28 mouse cellular contexts compared by ENCODE assay signal in genomic region chr3:78981057-78981456, GRCm38 (mm10).
A peak's percentile ranks its signal among the peaks of the same experiment; 100 is the strongest.
DNase-seq lines count a peak whose midpoint lies in the region; ATAC-seq and TF ChIP-seq lines count a peak whose summit lies in the region.
"Had no signal": no experiment of that assay in that cellular context is flagged by ENCODE, and none has a peak within 500 bp of the region (broad histone marks: within the 10 kb centered on the region; RNA-seq: fewer than 3 reads in every experiment).

No protein-coding gene starts in this region.

- no peak for TF ChIP-seq CTCF in stomach, postnatal 0 days (IDR thresholded peaks at IDR 0.05; ENCODE audit: low read depth)
- no peak for TF ChIP-seq CTCF in thymus, adult 2 months (IDR thresholded peaks at IDR 0.05; ENCODE audit: borderline replicate concordance, control insufficient read depth, extremely low read depth, insufficient read depth, low read length, poor library complexity)

- no peaks in the 10 kb centered on the region for H3K4me1 ChIP-seq in heart, embryonic 10.5 days
- H3K4me1 ChIP-seq in limb, embryonic 12.5 days (replicated peaks): no peaks in the 10 kb centered on the region
- H3K4me1 ChIP-seq in limb, embryonic 10.5 days: no peaks in the 10 kb centered on the region
- no peaks in the 10 kb centered on the region for H3K4me1 ChIP-seq in stomach, embryonic 15.5 days
- no peaks in the 10 kb centered on the region for H3K4me1 ChIP-seq in stomach, postnatal 0 days (replicated peaks; ENCODE audit: control insufficient read depth, insufficient read depth)
- no peaks in the 10 kb centered on the region for H3K4me1 ChIP-seq in thymus, adult 2 months (replicated peaks; ENCODE audit: control insufficient read depth, insufficient read depth, low read length)
- H3K4me1 ChIP-seq: hindbrain, embryonic 15.5 days; intestine, embryonic 15.5 days; liver, embryonic 13.5 days; midbrain, embryonic 12.5 days had no signal

- no peak for TF ChIP-seq POLR2A in thymus, adult 2 months (IDR thresholded peaks at IDR 0.05; ENCODE audit: control insufficient read depth, extremely low read depth, insufficient read depth, low read length, poor library complexity)

- H3K9ac ChIP-seq in limb, embryonic 12.5 days (replicated peaks): no peak overlapping the region
- H3K9ac ChIP-seq in stomach, embryonic 15.5 days: no peak overlapping the region
- H3K9ac ChIP-seq in stomach, postnatal 0 days (ENCODE audit: low read length): no peak overlapping the region
- H3K9ac ChIP-seq: hindbrain, embryonic 15.5 days; intestine, embryonic 15.5 days; liver, embryonic 13.5 days; midbrain, embryonic 12.5 days had no signal

- peak; percentile 85 for DNase-seq in heart, adult 11 months
- DNase-seq in heart, embryonic 10.5 days (ENCODE audit: low spot score): no peak
- DNase-seq in limb, embryonic 10.5 days (ENCODE audit: low spot score): no peak
- no peak for DNase-seq in stomach, postnatal 0 days (ENCODE audit: low spot score)
- DNase-seq in thymus, adult 2 months: no peak
- DNase-seq: adrenal gland, postnatal 10 days; cerebellum, adult 11 months; cerebellum, adult 9-10 months; cerebellum, postnatal 36 days; gastrocnemius, postnatal 25 days; heart, adult 2 months; heart, postnatal 4 days; kidney, adult 2 months; kidney, postnatal 36 days; liver, embryonic 13.5 days; lung, adult 18-20 months; lung, postnatal 14 days; right cerebral cortex, adult 18-20 months; spleen, adult 18-20 months had no signal

- H3K4me3 ChIP-seq in heart, embryonic 10.5 days: no peak overlapping the region
- H3K4me3 ChIP-seq in limb, embryonic 12.5 days (replicated peaks): no peak overlapping the region
- no peak overlapping the region for H3K4me3 ChIP-seq in limb, embryonic 10.5 days
- no peak overlapping the region for H3K4me3 ChIP-seq in stomach, embryonic 15.5 days (replicated peaks)
- H3K4me3 ChIP-seq in stomach, postnatal 0 days (ENCODE audit: low read depth, low read length): no peak overlapping the region
- H3K4me3 ChIP-seq in thymus, adult 2 months (ENCODE audit: control insufficient read depth, insufficient read depth, low read length): no peak overlapping the region
- H3K4me3 ChIP-seq: heart, adult 2 months; hindbrain, embryonic 15.5 days; intestine, embryonic 15.5 days; layer of hippocampus, adult 2 months; left cerebral cortex, adult 2 months; liver, embryonic 13.5 days; midbrain, embryonic 12.5 days had no signal

- H3K27ac ChIP-seq in heart, embryonic 10.5 days: no peak overlapping the region
- no peak overlapping the region for H3K27ac ChIP-seq in limb, embryonic 12.5 days
- no peak overlapping the region for H3K27ac ChIP-seq in limb, embryonic 10.5 days
- no peak overlapping the region for H3K27ac ChIP-seq in stomach, embryonic 15.5 days
- H3K27ac ChIP-seq in stomach, postnatal 0 days (replicated peaks): no peak overlapping the region
- no peak overlapping the region for H3K27ac ChIP-seq in thymus, adult 2 months (ENCODE audit: control insufficient read depth, insufficient read depth, low read length)
- H3K27ac ChIP-seq: heart, adult 2 months; hindbrain, embryonic 15.5 days; intestine, embryonic 15.5 days; layer of hippocampus, adult 2 months; left cerebral cortex, adult 2 months; liver, embryonic 13.5 days; midbrain, embryonic 12.5 days had no signal

- no peak overlapping the region for H3K4me2 ChIP-seq in limb, embryonic 12.5 days
- no peak overlapping the region for H3K4me2 ChIP-seq in stomach, embryonic 15.5 days
- H3K4me2 ChIP-seq in stomach, postnatal 0 days (replicated peaks; ENCODE audit: low read depth): no peak overlapping the region
- H3K4me2 ChIP-seq: hindbrain, embryonic 15.5 days; intestine, embryonic 15.5 days; liver, embryonic 13.5 days; midbrain, embryonic 12.5 days had no signal

- WGBS in heart, embryonic 10.5 days: 77% methylated on average over 3 of the region's 3 CpGs
- 79% methylated on average over 3 of the region's 3 CpGs for WGBS in limb, embryonic 12.5 days
- 92% methylated on average over 3 of the region's 3 CpGs for WGBS in limb, embryonic 10.5 days
- WGBS in stomach, embryonic 15.5 days: 91% methylated on average over 3 of the region's 3 CpGs
- 86% methylated on average over 3 of the region's 3 CpGs for WGBS in stomach, postnatal 0 days
- WGBS in thymus, adult 2 months: 96% methylated on average over 3 of the region's 3 CpGs

- no peak for TF ChIP-seq EP300 in stomach, postnatal 0 days (optimal IDR thresholded peaks at IDR 0.05)

- no peaks in the 10 kb centered on the region for H3K9me3 ChIP-seq in heart, embryonic 10.5 days
- no peaks in the 10 kb centered on the region for H3K9me3 ChIP-seq in limb, embryonic 12.5 days
- no peaks in the 10 kb centered on the region for H3K9me3 ChIP-seq in limb, embryonic 10.5 days (replicated peaks)
- no peaks in the 10 kb centered on the region for H3K9me3 ChIP-seq in stomach, embryonic 15.5 days
- no peaks in the 10 kb centered on the region for H3K9me3 ChIP-seq in stomach, postnatal 0 days (ENCODE audit: control insufficient read depth, low read length)
- H3K9me3 ChIP-seq: hindbrain, embryonic 15.5 days; intestine, embryonic 15.5 days; liver, embryonic 13.5 days; midbrain, embryonic 12.5 days had no signal

- no peaks in the 10 kb centered on the region for H3K36me3 ChIP-seq in heart, embryonic 10.5 days
- no peaks in the 10 kb centered on the region for H3K36me3 ChIP-seq in limb, embryonic 12.5 days
- H3K36me3 ChIP-seq in limb, embryonic 10.5 days: no peaks in the 10 kb centered on the region
- H3K36me3 ChIP-seq in stomach, embryonic 15.5 days: no peaks in the 10 kb centered on the region
- H3K36me3 ChIP-seq in stomach, postnatal 0 days (ENCODE audit: control insufficient read depth, insufficient read depth, low read length): no peaks in the 10 kb centered on the region
- H3K36me3 ChIP-seq in thymus, adult 2 months (ENCODE audit: control insufficient read depth, insufficient read depth, low read length): no peaks in the 10 kb centered on the region
- H3K36me3 ChIP-seq: hindbrain, embryonic 15.5 days; intestine, embryonic 15.5 days; liver, embryonic 13.5 days; midbrain, embryonic 12.5 days had no signal

- ATAC-seq in limb, embryonic 12.5 days (ENCODE audit: insufficient number of reproducible peaks, insufficient read depth, low FRiP score, low TSS enrichment, low read depth): 0 out of 2 replicates have a peak, but pooled peaks have one; percentile 31
- peak; percentile 35; the same call in 1 of the 2 replicates for ATAC-seq in stomach, embryonic 15.5 days (ENCODE audit: insufficient read depth, low FRiP score, low read depth)
- no peak; the same call in 1 of the 2 replicates for ATAC-seq in stomach, postnatal 0 days (ENCODE audit: low FRiP score, low TSS enrichment)
- ATAC-seq: forebrain, embryonic 14.5 days; intestine, embryonic 15.5 days; Patski had no signal

- H3K27me3 ChIP-seq in heart, embryonic 10.5 days (ENCODE audit: insufficient read depth, poor library complexity, severe bottlenecking): no peaks in the 10 kb centered on the region
- no peaks in the 10 kb centered on the region for H3K27me3 ChIP-seq in limb, embryonic 12.5 days
- no peaks in the 10 kb centered on the region for H3K27me3 ChIP-seq in limb, embryonic 10.5 days (ENCODE audit: low read depth, poor library complexity, severe bottlenecking)
- H3K27me3 ChIP-seq in stomach, embryonic 15.5 days (replicated peaks): no peaks in the 10 kb centered on the region
- no peaks in the 10 kb centered on the region for H3K27me3 ChIP-seq in stomach, postnatal 0 days (ENCODE audit: control insufficient read depth, insufficient read depth, low read length)
- no peaks in the 10 kb centered on the region for H3K27me3 ChIP-seq in thymus, adult 2 months (ENCODE audit: control insufficient read depth, insufficient read depth, low read length)
- H3K27me3 ChIP-seq: hindbrain, embryonic 15.5 days; intestine, embryonic 15.5 days; liver, embryonic 13.5 days; midbrain, embryonic 12.5 days; Patski had no signal
